Mouse (Mus musculus) heart, adult 10 weeks (tissue): ENCODE data around the gene Scgb1b15. TPM values are rescaled to one million over a fixed set of nuclear protein-coding genes. Genes with fewer than 3 reads are reported as not detected.

Experiments
- polyA plus RNA-seq: library from polyadenylated mRNA; stranded (reverse); fragments of 350-450 nt; fragmentation: Illumina TruSeq; extraction: RNeasy Lipid Tissue Mini Kit (QIAGEN cat#74804); gene quantifications from one replicate; pipeline ENCODE4 v1.2.3, GENCODE M21; 2014; ENCODE audit warnings: low read depth, low replicate concordance

Gene Scgb1b15
- polyA plus RNA-seq, result not detected

GRCm38 (mm10) chr7:32836254-32836653 is at the start of gene Scgb1b15:
Gene Scgb1b15, plus strand, starts transcription at chr7:32836554.

DNA sequence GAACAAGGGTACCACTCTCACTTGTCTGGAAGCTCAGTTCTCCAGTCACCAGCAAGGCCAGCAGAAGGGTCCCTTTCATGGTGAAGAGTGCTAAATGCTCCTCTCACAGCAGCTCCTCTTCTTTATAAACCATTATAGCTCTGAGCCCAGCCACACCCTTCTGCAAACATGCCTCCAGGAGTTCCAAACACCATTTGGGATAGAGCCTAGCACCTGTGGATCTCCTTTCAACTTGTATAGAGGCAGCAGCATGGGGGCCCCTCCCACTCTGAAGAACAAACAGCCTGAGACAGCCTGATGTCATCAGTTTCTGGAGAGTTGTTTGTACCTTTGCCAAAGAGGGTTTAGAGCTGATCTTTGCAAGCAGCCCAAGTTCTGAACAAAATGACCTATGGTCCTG is 6.8 kb upstream of the Scgb1b15 start, which contains the start of gene Scgb2b15:
Scgb2b15 (minus strand) TSS at position 101 of the 400 bp plus-strand sequence.

Other genes with a start within 250 kb of the Scgb1b15 start
- not detected for gene Scgb2b15, start 6.9 kb upstream of the Scgb1b15 start, polyA plus RNA-seq
- gene Scgb2b17, start 220.0 kb downstream of the Scgb1b15 start, polyA plus RNA-seq, result not detected
- gene Scgb1b17, start 226.9 kb downstream of the Scgb1b15 start, polyA plus RNA-seq, result not detected